Mouse (Mus musculus): ENCODE results near the gene Zfp566.

The Zfp566 gene

GRCm38 (mm10) chr7:30050882-30051548 is 39.3 kb downstream of the Zfp566 start, which contains the start of gene Zfp14:
TSS of gene Zfp14 (minus strand) at chr7:30051380.
- DNase-seq, result peak; percentile 96

DNA sequence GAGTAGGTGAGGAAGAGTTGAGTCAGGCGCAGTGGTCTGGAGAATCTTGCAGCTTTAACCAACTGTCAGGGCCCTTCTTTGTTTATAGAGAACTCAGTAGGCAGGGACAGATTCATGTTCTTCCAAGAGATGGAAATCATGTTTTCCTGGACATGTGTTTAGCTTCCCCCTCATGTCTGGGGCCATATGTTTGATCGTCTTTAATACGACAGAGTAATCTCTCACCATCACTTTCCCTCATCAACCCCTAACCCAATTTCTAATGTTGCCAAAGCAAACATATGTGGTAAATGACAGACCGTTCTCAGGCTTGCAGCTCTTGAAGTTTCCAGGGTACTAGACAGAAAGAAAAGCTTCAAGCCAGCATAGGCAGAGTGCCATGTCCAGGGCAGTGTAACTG is 42.2 kb downstream of the Zfp566 start:
- DNase-seq, result no peak

DNA sequence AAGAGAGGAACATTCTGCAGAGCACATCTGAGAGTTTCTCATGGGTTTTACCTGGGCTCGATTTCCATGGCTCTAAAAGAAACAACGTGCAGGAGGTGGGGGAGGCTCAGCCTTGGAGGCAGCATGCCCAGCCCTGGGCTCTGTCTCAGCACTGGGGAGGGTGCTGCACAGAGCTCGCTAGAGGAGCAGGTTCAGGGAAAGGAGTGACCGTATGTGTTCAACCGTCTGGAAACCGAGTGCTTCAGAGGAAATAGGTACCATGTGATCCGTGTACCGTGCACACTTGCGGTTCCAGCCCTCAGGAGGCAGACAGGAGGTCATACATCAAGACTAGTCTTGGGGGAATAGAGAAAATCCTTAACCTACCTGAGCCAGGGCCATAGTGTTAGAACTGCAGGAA is 46.0 kb downstream of the Zfp566 start:
- DNase-seq, result no peak

DNA sequence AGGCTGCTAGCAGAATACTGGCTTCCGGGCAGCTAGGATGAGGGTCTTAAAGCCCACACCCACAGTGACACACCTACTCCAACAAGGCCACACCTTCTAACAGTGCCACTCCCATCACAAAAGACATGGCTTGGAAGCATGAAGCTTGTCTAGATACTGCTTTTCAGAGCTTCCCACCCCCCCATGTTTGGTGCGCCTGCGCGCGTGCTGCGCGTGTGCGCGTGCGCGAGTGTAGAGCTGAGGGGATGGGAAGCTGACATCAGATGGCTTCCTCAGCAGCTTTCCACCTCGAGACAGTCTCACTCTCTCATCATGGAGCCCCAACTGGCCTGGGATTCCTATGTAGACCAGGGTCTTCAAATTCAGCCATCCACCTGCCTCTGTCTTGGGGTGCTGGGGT is 56.0 kb downstream of the Zfp566 start:
- no peak for DNase-seq

GRCm38 (mm10) chr7:30031379-30031778 is 58.9 kb downstream of the Zfp566 start:
- no peak for DNase-seq

- no peak for DNase-seq
Observed at GRCm38 (mm10) chr7:30030677-30031076, 59.6 kb downstream of the Zfp566 start.

DNA sequence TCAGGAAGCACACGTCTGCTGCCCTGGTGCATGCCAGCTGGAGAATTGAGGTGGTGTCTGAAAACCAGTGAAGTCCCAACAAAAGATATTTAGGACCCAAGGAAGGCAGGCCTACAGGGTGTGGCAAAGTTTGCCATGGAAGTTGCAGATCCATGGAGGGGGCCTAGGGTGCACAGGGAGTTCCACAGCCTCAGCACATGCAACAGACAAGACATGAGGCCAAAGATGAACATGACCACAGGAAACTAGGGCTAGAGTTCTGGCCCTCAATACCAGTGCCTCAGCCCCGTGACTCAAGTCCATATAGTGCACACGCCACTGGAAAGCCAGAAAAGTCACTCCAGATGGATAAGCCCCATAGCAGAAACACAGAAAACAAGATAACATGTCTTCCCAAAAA is 61.8 kb downstream of the Zfp566 start:
- DNase-seq, result no peak
